Mouse (Mus musculus): ENCODE results near the gene St6galnac5.

Gene St6galnac5

DNA sequence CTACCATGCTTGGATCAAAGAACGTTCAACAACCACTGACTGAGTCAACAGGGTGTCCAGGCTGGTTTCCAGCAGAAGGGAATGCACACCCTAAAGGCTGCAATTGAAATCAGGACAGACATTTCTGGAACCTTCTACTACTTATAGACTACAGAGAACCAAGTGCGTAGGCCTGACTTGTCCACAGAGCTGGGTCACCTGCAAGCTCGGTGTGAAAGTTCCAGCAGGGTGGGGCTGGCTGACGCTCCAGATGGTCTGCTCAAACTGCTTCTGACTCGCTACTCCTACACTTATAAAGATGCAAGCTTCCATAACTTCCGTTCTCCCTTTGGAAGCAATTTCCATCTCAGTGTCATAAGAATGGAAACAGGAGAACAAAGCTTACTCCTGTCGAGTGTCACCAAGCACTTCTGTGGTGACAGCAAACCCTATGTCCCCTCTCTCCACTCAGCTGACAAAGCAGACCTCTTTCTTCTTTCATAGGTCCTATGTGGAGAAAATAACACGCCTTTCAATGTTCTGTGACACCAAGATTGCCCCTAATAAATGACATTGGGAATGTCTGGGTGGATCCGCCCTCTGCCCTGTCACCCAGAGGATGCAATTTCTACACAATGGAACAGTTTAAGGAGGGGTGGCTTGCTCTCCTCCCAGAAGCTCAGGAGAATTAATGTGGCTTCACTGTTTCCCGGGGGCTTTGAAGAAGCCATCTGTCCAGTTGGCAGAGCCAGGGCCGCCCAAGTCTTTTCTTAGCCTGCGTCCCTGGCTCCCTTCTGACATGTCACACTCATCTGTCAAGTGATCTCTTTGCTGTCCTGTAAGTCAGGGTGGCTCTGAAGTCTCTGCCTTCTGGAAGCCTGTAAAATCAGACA, 114.2 kb downstream of the St6galnac5 start:
- no peak for DNase-seq (ENCODE audit: extremely low read depth, low read depth)

DNA sequence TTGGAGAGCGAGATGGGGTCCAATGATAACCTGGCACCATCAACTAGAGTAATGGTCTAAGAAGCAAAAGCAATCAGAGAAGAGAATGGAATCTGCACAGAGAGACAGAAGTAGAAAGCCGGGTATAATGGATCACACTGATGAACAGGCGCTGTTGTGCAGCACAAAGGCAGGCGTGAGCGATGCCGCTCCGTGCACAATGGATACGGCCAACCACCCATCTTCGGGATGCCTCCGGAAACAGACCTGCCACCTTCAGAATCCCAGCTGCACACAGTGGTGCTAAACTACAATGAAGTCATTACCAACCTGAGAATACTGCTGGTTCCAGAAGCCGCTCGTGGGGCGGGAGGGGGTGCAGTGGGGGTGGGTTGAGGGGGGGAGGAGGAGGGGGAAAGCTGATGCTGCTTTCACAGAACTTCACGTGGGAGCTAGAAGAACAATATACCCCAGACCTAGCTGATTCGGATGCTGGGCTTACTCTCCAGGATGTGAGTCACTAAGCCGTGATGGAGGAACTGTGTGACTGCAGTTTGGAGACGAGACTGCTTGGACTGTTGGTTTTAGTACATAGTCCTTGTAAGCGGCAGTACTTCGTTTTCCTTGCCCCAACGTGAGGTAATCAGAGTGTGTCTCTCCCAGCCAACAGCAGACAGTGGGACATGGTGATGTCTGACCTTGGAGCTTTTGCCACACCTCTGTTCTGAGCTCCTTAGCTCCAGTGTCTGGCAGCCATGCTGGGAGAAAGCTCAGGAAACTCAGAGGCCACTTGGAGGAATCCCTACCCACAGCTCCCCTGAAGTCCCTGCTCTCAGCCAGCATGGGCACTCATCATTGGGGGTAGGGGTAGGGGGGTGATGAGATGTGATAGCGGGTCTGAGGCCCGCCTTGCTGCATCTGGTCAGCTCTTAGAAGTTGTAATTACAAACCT, 115.7 kb downstream of the St6galnac5 start:
- DNase-seq (ENCODE audit: extremely low read depth, low read depth) = no peak

DNA sequence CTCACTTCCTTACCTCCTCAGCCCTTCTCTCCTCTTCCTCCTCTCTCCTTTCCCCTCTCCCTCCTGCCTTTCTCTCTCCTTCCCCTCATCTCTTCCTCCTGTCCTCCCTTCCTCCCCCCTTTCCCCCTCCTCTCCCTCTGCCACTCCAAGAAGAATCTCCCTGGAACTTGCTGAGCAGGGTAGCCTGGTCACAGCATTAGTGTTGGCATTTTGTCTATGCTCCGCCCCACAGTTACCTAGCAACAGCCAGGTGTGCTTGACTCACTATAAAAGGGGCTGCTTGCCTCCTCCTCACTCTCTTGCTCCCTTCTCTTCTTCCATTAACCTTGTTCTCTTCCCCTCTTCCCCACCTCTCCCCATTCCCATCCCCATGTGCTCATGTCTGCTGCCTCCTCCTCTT, 120.1 kb downstream of the St6galnac5 start:
- DNase-seq (ENCODE audit: extremely low read depth, low read depth) = no peak

DNA sequence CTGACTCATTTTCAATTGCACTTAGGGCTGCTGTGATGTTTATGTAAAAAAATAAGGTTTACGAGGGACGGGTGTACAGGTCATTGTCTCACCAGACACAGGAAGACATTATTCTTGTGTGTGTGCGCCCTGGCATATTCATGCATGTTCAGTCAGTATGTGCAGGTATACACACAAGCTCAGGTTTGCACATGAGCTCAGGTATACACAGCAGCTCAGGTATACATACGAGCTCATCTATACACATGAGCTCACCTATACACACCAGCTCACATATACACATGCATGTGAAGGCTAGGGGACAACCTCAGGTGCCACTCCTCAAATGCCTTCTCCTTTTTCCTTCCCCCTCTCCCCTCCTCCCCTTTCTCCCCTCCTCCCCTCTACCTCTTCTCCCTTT, 120.6 kb downstream of the St6galnac5 start:
- no peak for DNase-seq (ENCODE audit: extremely low read depth, low read depth)

DNA sequence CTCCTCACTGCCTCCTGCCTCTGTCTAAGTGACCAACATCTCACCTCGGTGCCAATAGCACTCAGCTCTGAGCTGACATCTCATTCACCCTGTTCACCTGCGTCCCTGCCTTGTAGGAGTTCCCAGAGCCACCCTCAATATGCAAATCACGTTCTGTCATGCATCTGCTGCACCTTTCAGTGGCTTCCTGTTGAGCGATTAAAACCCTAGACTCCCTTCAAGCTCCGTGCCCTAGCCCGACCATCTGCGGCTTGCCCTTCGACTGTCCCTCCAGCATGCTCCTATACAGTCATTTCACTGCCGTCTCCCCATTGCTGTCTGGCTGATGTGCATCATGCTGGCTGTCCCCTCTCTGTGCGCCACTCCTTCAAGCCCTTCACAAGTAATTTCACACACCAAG, 126.0 kb downstream of the St6galnac5 start:
- DNase-seq (ENCODE audit: extremely low read depth, low read depth) = no peak

DNA sequence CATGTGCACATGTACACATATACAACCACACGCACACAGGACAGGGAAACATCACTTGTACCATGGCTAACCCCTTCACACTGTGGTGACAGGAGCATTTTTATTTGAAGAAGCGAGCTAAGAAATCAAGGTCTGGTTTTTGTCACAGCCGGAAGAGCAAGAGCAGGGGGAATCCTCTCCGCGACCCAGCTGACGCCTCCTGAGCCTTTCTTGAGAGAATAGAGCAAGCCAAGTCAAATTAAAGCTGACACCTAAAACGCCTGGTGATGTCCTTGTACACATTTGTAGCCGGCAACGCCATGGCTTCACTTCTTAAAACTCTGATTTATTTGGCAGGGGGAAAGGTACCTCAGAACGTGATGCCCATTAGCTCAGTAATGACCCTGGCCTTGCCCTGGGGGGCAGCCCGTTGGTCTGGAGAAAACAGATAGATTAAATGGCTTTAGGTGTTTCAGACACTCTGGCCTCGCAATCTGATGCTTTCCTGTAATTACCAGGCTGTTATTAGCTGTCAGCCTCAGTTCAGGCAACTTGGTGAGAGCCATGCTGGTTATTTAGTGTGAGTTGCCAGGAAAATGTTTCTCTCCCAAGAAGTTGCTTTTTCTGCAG, 126.9 kb downstream of the St6galnac5 start:
- DNase-seq (ENCODE audit: extremely low read depth, low read depth) = no peak

DNA sequence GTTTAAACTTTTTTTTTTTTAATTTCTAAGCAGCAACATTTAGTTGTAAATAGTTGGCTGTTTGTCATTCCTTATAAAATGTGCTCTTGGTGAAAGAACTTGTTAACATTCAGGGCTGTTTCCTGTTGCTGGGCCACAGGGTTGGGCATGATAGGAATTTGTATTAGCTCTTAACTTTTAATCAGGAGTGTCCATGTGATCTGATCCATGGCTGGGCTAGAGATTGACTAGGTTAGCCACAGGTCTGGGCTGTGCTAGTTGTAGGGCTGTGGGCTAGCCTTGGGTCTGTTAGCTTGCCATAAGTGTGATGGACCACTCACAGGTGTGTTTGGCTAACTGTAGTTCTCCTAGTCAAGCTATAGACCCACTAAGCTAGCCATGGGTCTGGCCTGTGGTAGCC, 138.1 kb downstream of the St6galnac5 start:
- no peak for DNase-seq (ENCODE audit: extremely low read depth, low read depth)

DNA sequence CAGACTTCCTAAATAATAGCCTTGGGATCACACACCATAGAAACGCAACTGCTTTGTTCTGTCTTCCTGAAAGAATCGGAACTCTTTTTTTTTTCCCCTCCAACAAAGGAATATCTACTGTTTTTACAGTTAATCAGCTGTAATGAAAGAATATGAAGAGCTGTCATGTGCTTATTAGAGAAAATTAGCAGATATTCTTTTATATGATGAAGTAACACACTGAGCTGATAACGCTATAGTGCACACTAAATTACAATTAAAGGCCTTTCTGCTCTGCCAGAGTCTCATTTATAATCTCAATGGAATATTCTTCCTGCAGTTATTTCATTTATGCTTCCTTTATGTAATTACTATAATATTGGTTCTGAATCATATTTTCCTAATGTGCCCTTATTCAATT, 139.4 kb downstream of the St6galnac5 start:
- no peak for DNase-seq (ENCODE audit: extremely low read depth, low read depth)

DNA sequence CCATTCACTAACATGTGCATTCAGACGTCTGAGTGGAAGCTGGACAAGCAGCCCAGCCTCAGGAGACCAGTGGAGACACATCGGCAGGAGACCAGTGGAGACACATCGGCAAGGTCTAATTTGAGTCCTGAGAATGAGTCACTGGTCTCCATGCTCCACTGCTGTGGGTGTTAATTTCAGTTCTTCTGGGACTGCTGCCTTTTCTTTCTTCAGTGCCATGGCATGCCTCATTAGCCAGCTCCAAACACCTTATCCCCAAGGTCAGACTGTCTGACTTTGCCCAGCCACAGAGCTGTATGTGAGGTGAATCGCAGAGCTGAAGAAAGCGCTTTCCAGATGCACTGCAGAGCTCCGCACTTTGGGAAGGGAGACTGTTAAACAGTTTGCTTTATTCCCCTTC, 140.8 kb downstream of the St6galnac5 start:
- DNase-seq (ENCODE audit: extremely low read depth, low read depth) = no peak

DNA sequence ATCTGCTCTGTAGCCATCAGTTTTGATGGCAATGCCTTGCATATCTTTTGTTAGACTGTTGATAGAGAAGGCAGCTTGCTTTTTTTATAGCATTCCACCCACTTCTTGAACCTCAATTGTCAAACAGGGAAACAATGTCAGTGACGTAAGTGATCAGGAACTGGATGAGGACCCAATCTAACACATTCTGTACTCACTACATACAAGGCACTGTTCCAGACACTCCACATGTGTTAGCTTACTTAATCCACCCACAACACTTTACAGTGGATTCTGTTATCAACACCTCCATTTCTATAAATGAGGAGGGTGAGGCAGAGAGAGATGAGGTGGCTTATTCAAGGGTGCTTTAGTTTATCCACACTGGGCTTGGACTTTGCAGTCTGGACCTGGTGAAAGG, 144.1 kb downstream of the St6galnac5 start:
- no peak for DNase-seq (ENCODE audit: extremely low read depth, low read depth)

DNA sequence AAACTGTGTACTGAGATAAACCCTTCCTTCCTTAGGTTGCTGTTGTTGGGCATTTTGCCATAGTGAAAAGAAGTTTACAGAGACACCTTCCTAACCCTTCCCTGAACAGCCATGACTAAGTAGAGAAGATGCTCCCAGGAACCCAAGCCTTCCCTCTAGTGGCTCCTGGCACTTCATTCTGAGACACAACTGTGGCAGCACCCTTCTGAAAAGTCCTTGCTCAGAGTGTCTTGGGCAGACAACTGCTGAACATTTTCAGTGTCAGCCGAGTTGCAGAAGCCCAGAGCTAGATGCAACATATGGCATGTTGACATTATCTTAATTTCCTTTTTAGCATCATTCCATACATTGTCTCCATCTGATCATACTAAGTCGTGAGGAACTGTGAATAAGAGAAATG, 144.6 kb downstream of the St6galnac5 start:
- no peak for DNase-seq (ENCODE audit: extremely low read depth, low read depth)

DNA sequence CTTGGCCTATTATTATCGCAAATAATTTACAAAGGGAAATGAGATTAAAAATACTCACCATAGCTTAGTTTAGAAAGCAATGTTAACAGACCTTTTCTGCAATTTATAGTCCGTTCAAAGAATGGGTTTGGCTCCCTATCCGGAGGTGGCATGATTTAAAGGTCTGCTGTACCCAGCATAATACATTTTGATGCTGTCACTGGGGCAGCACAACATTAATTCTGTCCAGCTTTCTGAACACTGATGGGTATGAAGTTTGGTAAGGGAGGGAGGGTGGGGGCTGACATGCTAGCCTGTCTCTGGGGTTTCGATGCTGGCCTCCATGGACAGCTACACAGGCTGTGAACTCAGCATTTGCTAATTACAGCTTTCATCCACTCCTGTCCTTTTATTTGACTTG, 149.6 kb downstream of the St6galnac5 start:
- no peak for DNase-seq (ENCODE audit: extremely low read depth, low read depth)

DNA sequence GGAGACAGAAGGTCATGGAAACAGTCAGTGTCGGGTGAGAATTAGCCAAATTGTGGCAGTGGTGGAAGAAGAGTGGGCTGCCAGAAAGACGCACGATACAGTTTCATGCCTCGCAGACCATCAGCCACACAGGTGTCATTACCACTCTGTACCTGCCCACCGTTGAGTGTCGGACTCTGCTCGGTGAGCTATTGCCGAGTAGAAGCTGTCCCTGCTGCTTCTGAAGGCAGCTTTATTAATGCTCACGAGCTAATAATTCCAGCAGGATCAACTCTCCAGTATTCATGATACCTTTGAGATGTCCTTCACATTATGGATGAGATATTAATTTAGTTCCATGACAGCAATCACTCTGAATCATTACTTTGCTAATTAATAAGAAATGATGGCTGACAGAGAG, 150.1 kb downstream of the St6galnac5 start:
- DNase-seq (ENCODE audit: extremely low read depth, low read depth) = no peak

DNA sequence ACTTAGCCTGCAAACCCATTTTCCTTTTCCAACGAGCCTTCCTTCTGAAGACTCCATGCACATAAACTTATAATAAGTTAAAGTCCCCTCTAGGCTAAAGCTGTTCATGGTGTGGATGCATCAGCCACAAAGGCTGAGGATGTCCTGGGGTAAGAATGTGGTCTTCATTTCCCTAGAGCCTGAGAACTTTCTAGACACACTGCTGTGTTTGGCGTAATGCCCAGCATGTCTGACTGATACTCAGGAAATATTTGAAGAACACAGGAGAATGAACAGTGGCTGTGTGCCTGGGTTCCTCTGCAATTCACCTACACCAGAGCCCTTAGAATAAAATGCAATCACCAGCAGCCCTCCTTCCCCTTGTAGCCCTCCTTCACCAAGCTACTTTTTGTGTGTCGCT, 150.7 kb downstream of the St6galnac5 start:
- no peak for DNase-seq (ENCODE audit: extremely low read depth, low read depth)

DNA sequence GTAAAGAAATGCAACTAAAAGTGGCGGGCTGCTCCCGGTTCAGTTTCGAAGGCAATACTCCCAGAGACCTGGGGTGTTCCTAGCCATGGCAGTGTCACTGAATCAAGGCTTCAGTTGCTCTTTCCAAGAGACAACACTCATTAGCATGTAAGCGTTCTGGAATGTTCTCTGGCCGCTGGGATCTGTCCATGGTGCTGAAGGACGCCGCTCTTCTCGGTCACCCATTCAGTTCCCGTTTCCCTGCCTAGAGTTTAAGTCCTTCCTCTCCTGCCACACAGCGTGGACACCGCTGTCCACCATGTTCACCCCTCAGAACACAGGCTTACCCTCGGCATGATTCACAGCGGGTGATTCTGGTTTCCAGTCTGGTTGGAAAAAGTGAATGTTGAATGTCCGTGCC, 160.8 kb downstream of the St6galnac5 start:
- peak; percentile 39 for DNase-seq (ENCODE audit: extremely low read depth, low read depth)

DNA sequence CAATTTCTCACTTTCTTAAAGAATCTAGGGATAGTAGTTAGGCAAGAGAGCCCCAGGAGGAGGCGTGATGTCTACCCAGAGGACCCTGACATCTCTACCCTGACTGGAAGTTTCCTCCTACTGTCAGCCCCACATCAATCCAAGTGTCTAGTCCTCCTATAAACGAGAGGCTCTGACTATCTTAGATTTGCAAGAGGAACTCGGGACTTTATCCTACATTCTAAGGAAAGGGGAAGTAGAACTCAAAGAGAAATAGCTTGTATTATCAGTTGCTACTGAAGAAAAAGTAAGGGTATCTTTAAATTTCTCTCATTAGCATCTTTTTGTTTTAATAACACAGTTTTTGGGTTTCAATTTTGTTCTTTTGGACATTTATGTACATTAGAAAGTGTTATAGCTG, 161.6 kb downstream of the St6galnac5 start:
- DNase-seq (ENCODE audit: extremely low read depth, low read depth) = peak; percentile 55

DNA sequence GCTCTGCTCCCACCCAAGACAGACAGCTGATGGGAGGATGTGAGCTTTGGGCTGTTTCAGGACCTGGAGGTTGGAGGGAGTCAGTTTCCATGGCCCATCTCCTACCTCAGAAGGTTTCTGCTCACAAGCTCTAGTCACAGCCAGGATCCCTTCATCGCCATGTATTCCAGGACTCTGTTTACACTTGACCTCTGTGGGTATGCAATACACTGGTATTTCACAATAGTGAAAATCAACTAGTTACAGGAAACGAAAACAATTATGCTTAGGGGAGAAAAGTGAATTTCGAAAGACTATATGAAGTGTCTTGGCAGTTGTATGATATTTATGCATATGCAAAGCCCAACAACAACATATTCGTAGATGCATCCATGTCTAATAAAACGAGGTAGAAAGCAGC, 166.9 kb downstream of the St6galnac5 start:
- no peak for DNase-seq (ENCODE audit: extremely low read depth, low read depth)

DNA sequence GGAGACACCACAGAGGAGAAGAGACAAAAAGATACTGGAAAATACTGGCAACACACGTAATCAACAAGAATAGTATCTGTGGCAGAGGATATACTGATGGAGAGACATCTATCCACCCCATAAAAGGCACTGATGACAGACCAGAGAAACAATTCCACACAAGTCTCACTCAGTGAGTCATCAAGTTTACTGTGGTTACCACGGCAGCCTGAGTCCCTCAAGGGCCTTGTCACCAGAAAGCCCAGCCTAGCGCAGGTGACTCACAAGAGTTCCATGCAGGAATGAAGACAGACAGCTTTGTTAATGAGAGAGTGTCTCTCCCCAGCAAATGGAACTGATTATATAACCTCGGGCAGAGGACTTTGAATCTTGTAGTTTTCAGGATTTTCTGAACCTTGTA, 168.1 kb downstream of the St6galnac5 start:
- DNase-seq (ENCODE audit: extremely low read depth, low read depth) = no peak

DNA sequence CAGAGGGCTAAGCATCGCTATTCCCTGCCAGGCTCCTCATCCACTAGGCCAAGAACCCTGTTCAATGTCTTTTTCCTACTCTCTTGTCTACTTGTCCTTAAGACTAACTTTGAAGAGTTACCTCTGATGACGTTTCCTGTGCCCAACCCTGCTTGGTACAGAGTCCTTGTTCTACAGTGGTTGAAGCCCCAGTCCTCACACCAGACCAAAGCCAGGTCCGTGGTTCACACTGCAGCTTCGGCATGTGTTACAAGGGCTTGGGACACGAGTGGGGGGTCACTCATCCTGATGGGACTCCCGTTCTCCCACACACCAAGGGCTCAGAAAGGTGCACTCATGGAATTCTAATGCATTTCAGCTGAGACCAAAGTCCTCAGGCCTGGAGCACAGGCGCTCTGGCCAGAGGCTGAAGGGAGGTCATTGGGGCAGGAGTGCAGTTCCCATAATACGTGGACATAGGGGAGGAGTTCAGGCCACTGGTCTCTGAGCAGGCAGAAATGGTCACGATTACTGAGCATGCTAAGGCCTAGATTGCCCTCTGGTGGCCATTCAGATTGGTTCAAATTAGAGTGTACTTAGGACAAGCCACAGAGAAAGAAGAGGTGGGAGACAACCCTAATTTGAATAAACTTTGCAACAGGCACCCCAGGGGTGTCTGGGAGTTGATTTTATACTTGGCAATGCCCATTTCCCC, 182.2 kb downstream of the St6galnac5 start:
- DNase-seq (ENCODE audit: extremely low read depth, low read depth) = peak; percentile 37

DNA sequence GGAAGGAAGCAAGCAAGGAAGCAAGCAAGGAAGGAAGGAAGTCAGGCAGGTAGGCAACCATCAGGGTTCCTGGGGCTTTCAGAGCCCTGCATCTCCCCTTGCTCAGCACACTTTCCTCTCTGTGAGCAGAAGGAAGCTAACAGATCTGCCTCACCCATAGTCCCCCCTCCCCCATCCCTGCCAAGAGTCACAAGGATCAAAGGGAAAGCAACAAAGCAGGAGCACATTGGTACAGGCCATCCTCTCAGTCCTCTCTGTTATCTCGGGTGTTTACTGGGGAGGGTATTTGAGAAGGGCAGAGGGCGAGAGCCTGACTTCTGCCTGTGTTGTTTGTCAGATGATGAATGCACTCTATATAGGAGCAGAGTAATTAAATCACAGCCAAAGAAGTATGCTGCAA, 184.7 kb downstream of the St6galnac5 start:
- no peak for DNase-seq (ENCODE audit: extremely low read depth, low read depth)

DNA sequence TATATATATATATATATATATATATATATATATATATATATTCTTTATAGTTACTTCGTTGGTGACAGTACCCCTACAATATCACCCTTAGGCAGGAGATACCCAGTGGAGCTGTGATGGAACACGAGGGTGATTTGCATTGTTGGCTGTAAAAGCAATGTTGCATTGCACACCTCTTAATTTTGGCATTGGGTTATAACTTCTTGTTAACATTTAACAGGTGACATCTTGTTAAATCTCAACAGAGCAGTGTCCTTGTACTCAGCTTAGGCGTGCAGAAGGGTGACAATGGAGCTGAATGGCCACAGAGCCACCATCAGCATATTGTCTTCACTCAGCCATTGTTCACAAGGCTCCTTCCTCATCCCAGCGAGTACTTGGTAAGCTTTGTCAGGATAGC, 185.8 kb downstream of the St6galnac5 start:
- no peak for DNase-seq (ENCODE audit: extremely low read depth, low read depth)
